Mouse (Mus musculus): ENCODE measurements around the gene Tln1. TPM values are rescaled to one million over a fixed set of nuclear protein-coding genes. Genes with fewer than 3 reads are reported as not detected.

Gene Tln1
- polyA plus RNA-seq, 1 experiment: 225 TPM

GRCm38 (mm10) chr4:43536031-43536430, 26.5 kb downstream of the Tln1 start:
- no peak overlapping the region for H3K27ac ChIP-seq (ENCODE audit: control insufficient read depth, insufficient read depth, low read length)
- WGBS: 97% methylated on average over 9 of the region's 9 CpGs
- no peak for DNase-seq
- H3K4me3 ChIP-seq (ENCODE audit: control insufficient read depth, insufficient read depth, low read length): no peak overlapping the region
- no peaks in the 10 kb centered on the region for H3K4me1 ChIP-seq (replicated peaks; ENCODE audit: control insufficient read depth, insufficient read depth, low read length)
- no peaks in the 10 kb centered on the region for H3K27me3 ChIP-seq (ENCODE audit: control insufficient read depth, insufficient read depth, low read length)
- H3K36me3 ChIP-seq (ENCODE audit: control insufficient read depth, insufficient read depth, low read length): peaks cover 97% of the 10 kb centered on the region
- no peak for TF ChIP-seq POLR2A (IDR thresholded peaks at IDR 0.05; ENCODE audit: control insufficient read depth, extremely low read depth, insufficient read depth, low read length, poor library complexity)
- no peak for TF ChIP-seq CTCF (IDR thresholded peaks at IDR 0.05; ENCODE audit: borderline replicate concordance, control insufficient read depth, extremely low read depth, insufficient read depth, low read length, poor library complexity)

- no peaks in the 10 kb centered on the region for H3K4me1 ChIP-seq (replicated peaks; ENCODE audit: control insufficient read depth, insufficient read depth, low read length)
- WGBS: 97% methylated on average over 8 of the region's 8 CpGs
- no peak overlapping the region for H3K4me3 ChIP-seq (ENCODE audit: control insufficient read depth, insufficient read depth, low read length)
- H3K36me3 ChIP-seq (ENCODE audit: control insufficient read depth, insufficient read depth, low read length): peaks cover 98% of the 10 kb centered on the region
- TF ChIP-seq POLR2A (IDR thresholded peaks at IDR 0.05; ENCODE audit: control insufficient read depth, extremely low read depth, insufficient read depth, low read length, poor library complexity) (no peak), CTCF (IDR thresholded peaks at IDR 0.05; ENCODE audit: borderline replicate concordance, control insufficient read depth, extremely low read depth, insufficient read depth, low read length, poor library complexity) (no peak)
- H3K27ac ChIP-seq (ENCODE audit: control insufficient read depth, insufficient read depth, low read length): no peak overlapping the region
- DNase-seq: no peak
- no peaks in the 10 kb centered on the region for H3K27me3 ChIP-seq (ENCODE audit: control insufficient read depth, insufficient read depth, low read length)
These were observed 26.9 kb downstream of the Tln1 start for GRCm38 (mm10) chr4:43535628-43536027.

- no peak for DNase-seq
- 96% methylated on average over 9 of the region's 9 CpGs for WGBS
These were observed 29.2 kb downstream of the Tln1 start for GRCm38 (mm10) chr4:43533270-43533669.

GRCm38 (mm10) chr4:43530581-43530980, 31.9 kb downstream of the Tln1 start:
- Histone ChIP-seq H3K27ac (ENCODE audit: control insufficient read depth, insufficient read depth, low read length) (no peak overlapping the region), H3K4me1 (replicated peaks; ENCODE audit: control insufficient read depth, insufficient read depth, low read length) (no peaks in the 10 kb centered on the region), H3K36me3 (ENCODE audit: control insufficient read depth, insufficient read depth, low read length) (peaks cover 48% of the 10 kb centered on the region), H3K4me3 (ENCODE audit: control insufficient read depth, insufficient read depth, low read length) (no peak overlapping the region), H3K27me3 (ENCODE audit: control insufficient read depth, insufficient read depth, low read length) (no peaks in the 10 kb centered on the region)
- 28% methylated on average over 7 of the region's 7 CpGs for WGBS
- DNase-seq: peak; percentile 78
- TF ChIP-seq POLR2A (IDR thresholded peaks at IDR 0.05; ENCODE audit: control insufficient read depth, extremely low read depth, insufficient read depth, low read length, poor library complexity): no peak
- TF ChIP-seq CTCF (IDR thresholded peaks at IDR 0.05; ENCODE audit: borderline replicate concordance, control insufficient read depth, extremely low read depth, insufficient read depth, low read length, poor library complexity): no peak

More at GRCm38 (mm10) chr4:43533270-43533669, 29.2 kb downstream of the Tln1 start:
- no peak overlapping the region for H3K27ac ChIP-seq (ENCODE audit: control insufficient read depth, insufficient read depth, low read length)
- H3K4me1 ChIP-seq (replicated peaks; ENCODE audit: control insufficient read depth, insufficient read depth, low read length): no peaks in the 10 kb centered on the region
- TF ChIP-seq CTCF (IDR thresholded peaks at IDR 0.05; ENCODE audit: borderline replicate concordance, control insufficient read depth, extremely low read depth, insufficient read depth, low read length, poor library complexity) (no peak), POLR2A (IDR thresholded peaks at IDR 0.05; ENCODE audit: control insufficient read depth, extremely low read depth, insufficient read depth, low read length, poor library complexity) (no peak)
- H3K36me3 ChIP-seq (ENCODE audit: control insufficient read depth, insufficient read depth, low read length): peaks cover 74% of the 10 kb centered on the region
- H3K27me3 ChIP-seq (ENCODE audit: control insufficient read depth, insufficient read depth, low read length): no peaks in the 10 kb centered on the region
- no peak overlapping the region for H3K4me3 ChIP-seq (ENCODE audit: control insufficient read depth, insufficient read depth, low read length)

- H3K36me3 ChIP-seq (ENCODE audit: control insufficient read depth, insufficient read depth, low read length): peaks cover 43% of the 10 kb centered on the region
- no peak for TF ChIP-seq CTCF (IDR thresholded peaks at IDR 0.05; ENCODE audit: borderline replicate concordance, control insufficient read depth, extremely low read depth, insufficient read depth, low read length, poor library complexity)
- TF ChIP-seq POLR2A (IDR thresholded peaks at IDR 0.05; ENCODE audit: control insufficient read depth, extremely low read depth, insufficient read depth, low read length, poor library complexity): no peak
- no peak for DNase-seq
- no peak overlapping the region for H3K27ac ChIP-seq (ENCODE audit: control insufficient read depth, insufficient read depth, low read length)
- peaks cover 4% of the 10 kb centered on the region; the same call in 1 of the 2 replicates for H3K27me3 ChIP-seq (ENCODE audit: control insufficient read depth, insufficient read depth, low read length)
- no peak overlapping the region for H3K4me3 ChIP-seq (ENCODE audit: control insufficient read depth, insufficient read depth, low read length)
- H3K4me1 ChIP-seq (replicated peaks; ENCODE audit: control insufficient read depth, insufficient read depth, low read length): no peaks in the 10 kb centered on the region
- WGBS: 80% methylated on average over 8 of the region's 8 CpGs
These were observed 32.4 kb downstream of the Tln1 start for GRCm38 (mm10) chr4:43530081-43530501.

GRCm38 (mm10) chr4:43528487-43528886, 34.0 kb downstream of the Tln1 start:
- Histone ChIP-seq H3K27me3 (ENCODE audit: control insufficient read depth, insufficient read depth, low read length) (peaks cover 17% of the 10 kb centered on the region), H3K4me3 (ENCODE audit: control insufficient read depth, insufficient read depth, low read length) (no peak overlapping the region), H3K27ac (ENCODE audit: control insufficient read depth, insufficient read depth, low read length) (no peak overlapping the region), H3K36me3 (ENCODE audit: control insufficient read depth, insufficient read depth, low read length) (peaks cover 27% of the 10 kb centered on the region), H3K4me1 (replicated peaks; ENCODE audit: control insufficient read depth, insufficient read depth, low read length) (peaks cover 9% of the 10 kb centered on the region)
- peak; percentile 28 for DNase-seq
- 91% methylated on average over 9 of the region's 9 CpGs for WGBS
- TF ChIP-seq POLR2A (IDR thresholded peaks at IDR 0.05; ENCODE audit: control insufficient read depth, extremely low read depth, insufficient read depth, low read length, poor library complexity) (no peak), CTCF (IDR thresholded peaks at IDR 0.05; ENCODE audit: borderline replicate concordance, control insufficient read depth, extremely low read depth, insufficient read depth, low read length, poor library complexity) (no peak)

GRCm38 (mm10) chr4:43527880-43528279, 34.6 kb downstream of the Tln1 start:
- peak; percentile 25 for DNase-seq
- H3K4me3 ChIP-seq (ENCODE audit: control insufficient read depth, insufficient read depth, low read length): no peak overlapping the region
- H3K36me3 ChIP-seq (ENCODE audit: control insufficient read depth, insufficient read depth, low read length): peaks cover 21% of the 10 kb centered on the region
- 83% methylated on average over 5 of the region's 5 CpGs for WGBS
- peaks cover 13% of the 10 kb centered on the region for H3K4me1 ChIP-seq (replicated peaks; ENCODE audit: control insufficient read depth, insufficient read depth, low read length)
- TF ChIP-seq POLR2A (IDR thresholded peaks at IDR 0.05; ENCODE audit: control insufficient read depth, extremely low read depth, insufficient read depth, low read length, poor library complexity): no peak
- no peak for TF ChIP-seq CTCF (IDR thresholded peaks at IDR 0.05; ENCODE audit: borderline replicate concordance, control insufficient read depth, extremely low read depth, insufficient read depth, low read length, poor library complexity)
- peaks cover 21% of the 10 kb centered on the region for H3K27me3 ChIP-seq (ENCODE audit: control insufficient read depth, insufficient read depth, low read length)
- no peak overlapping the region for H3K27ac ChIP-seq (ENCODE audit: control insufficient read depth, insufficient read depth, low read length)
